Mouse (Mus musculus) testis, adult 2 months (tissue): ENCODE data around the gene Foxe3. TPM values are rescaled to one million over a fixed set of nuclear protein-coding genes. Genes with fewer than 3 reads are reported as not detected.

Source experiments
- H3K27ac ChIP-seq: fragments of 200-500 bp; 2 replicates; pipeline ENCODE4 v1.5.1; 2012; ENCODE audit warnings: low read depth, low read length; ENCODE audit not compliant: control insufficient read depth, insufficient read depth
- H3K27me3 ChIP-seq: fragments of 200-500 bp; 2 replicates; pipeline ENCODE4 v1.6.1; 2012; ENCODE audit warnings: mild to moderate bottlenecking, low read length, moderate library complexity; ENCODE audit not compliant: control insufficient read depth, insufficient read depth
- H3K36me3 ChIP-seq: fragments of 200-500 bp; 2 replicates; pipeline ENCODE4 v1.6.1; 2012; ENCODE audit warnings: mild to moderate bottlenecking, low read length; ENCODE audit not compliant: control insufficient read depth, insufficient read depth
- H3K4me1 ChIP-seq: fragments of 200-500 bp; 2 replicates; pipeline ENCODE4 v1.6.1; 2012; ENCODE audit warnings: low read length; ENCODE audit not compliant: control insufficient read depth, insufficient read depth
- H3K4me3 ChIP-seq: fragments of 200-500 bp; 2 replicates; pipeline ENCODE4 v1.5.1; 2012; ENCODE audit warnings: low read depth, mild to moderate bottlenecking, low read length, moderate library complexity, mixed read lengths; ENCODE audit not compliant: control insufficient read depth
- CTCF ChIP-seq: fragments of 200-500 bp; IDR thresholded peaks from 2 replicates; pipeline ENCODE4 v1.5.1; 2012; ENCODE audit warnings: low read depth, mild to moderate bottlenecking, inconsistent platforms, low read length, moderate library complexity; ENCODE audit not compliant: control insufficient read depth, insufficient read depth, insufficient replicate concordance
- POLR2A ChIP-seq: fragments of 200-500 bp; IDR thresholded peaks from 2 replicates; pipeline ENCODE4 v1.6.1; 2012; ENCODE audit warnings: low read depth, mild to moderate bottlenecking, inconsistent platforms, low read length, moderate library complexity; ENCODE audit not compliant: control insufficient read depth
- polyA plus RNA-seq: library from polyadenylated mRNA; depleted of rRNA; stranded (reverse); fragments of >200 nt; gene quantifications from 2 replicates; pipeline ENCODE4 v1.2.3, GENCODE M21; 2012

Foxe3 gene
- polyA plus RNA-seq, 1 experiment: 0.95 TPM

- Histone ChIP-seq H3K4me3 (no peak overlapping the region), H3K27ac (no peak overlapping the region), H3K4me1 (no peaks in the 10 kb centered on the region), H3K36me3 (no peaks in the 10 kb centered on the region), H3K27me3 (no peaks in the 10 kb centered on the region)
- TF ChIP-seq CTCF (no peak), POLR2A (no peak)
Observed at GRCm38 (mm10) chr4:114953172-114953571, 27.4 kb upstream of the Foxe3 start.

- Histone ChIP-seq H3K4me3 (no peak overlapping the region), H3K27me3 (no peaks in the 10 kb centered on the region), H3K4me1 (no peaks in the 10 kb centered on the region), H3K36me3 (no peaks in the 10 kb centered on the region), H3K27ac (no peak overlapping the region)
- TF ChIP-seq CTCF (no peak), POLR2A (no peak)
Observed at GRCm38 (mm10) chr4:114947852-114948481, 22.2 kb upstream of the Foxe3 start.

GRCm38 (mm10) chr4:114947395-114947794 is 21.6 kb upstream of the Foxe3 start:
- H3K27me3 ChIP-seq: no peaks in the 10 kb centered on the region
- no peaks in the 10 kb centered on the region for H3K36me3 ChIP-seq
- no peak overlapping the region for H3K4me3 ChIP-seq
- no peaks in the 10 kb centered on the region for H3K4me1 ChIP-seq
- TF ChIP-seq CTCF (peak; percentile 63; the same call in 1 of the 2 replicates), POLR2A (no peak)
- H3K27ac ChIP-seq: no peak overlapping the region

GRCm38 (mm10) chr4:114946416-114946815 is 20.6 kb upstream of the Foxe3 start:
- Histone ChIP-seq H3K27me3 (no peaks in the 10 kb centered on the region), H3K27ac (no peak overlapping the region)

GRCm38 (mm10) chr4:114945021-114945420 is 19.2 kb upstream of the Foxe3 start:
- Histone ChIP-seq H3K27me3 (no peaks in the 10 kb centered on the region), H3K36me3 (no peaks in the 10 kb centered on the region), H3K4me1 (no peaks in the 10 kb centered on the region), H3K4me3 (no peak overlapping the region), H3K27ac (no peak overlapping the region)
- TF ChIP-seq POLR2A (no peak), CTCF (no peak)

More at GRCm38 (mm10) chr4:114946416-114946815, 20.6 kb upstream of the Foxe3 start:
- H3K36me3 ChIP-seq: no peaks in the 10 kb centered on the region
- H3K4me3 ChIP-seq: no peak overlapping the region
- TF ChIP-seq POLR2A (no peak), CTCF (no peak)
- no peaks in the 10 kb centered on the region for H3K4me1 ChIP-seq

GRCm38 (mm10) chr4:114942583-114942982 is 16.8 kb upstream of the Foxe3 start:
- no peak for TF ChIP-seq CTCF
- TF ChIP-seq POLR2A: no peak
- Histone ChIP-seq H3K36me3 (no peaks in the 10 kb centered on the region), H3K4me1 (no peaks in the 10 kb centered on the region), H3K4me3 (no peak overlapping the region), H3K27me3 (no peaks in the 10 kb centered on the region), H3K27ac (no peak overlapping the region)

GRCm38 (mm10) chr4:114942112-114942511 is 16.3 kb upstream of the Foxe3 start:
- no peaks in the 10 kb centered on the region for H3K4me1 ChIP-seq
- H3K36me3 ChIP-seq: no peaks in the 10 kb centered on the region
- TF ChIP-seq POLR2A: no peak
- no peaks in the 10 kb centered on the region for H3K27me3 ChIP-seq
- no peak overlapping the region for H3K27ac ChIP-seq
- no peak overlapping the region for H3K4me3 ChIP-seq
